Mouse (Mus musculus): ENCODE measurements at regions not wholly inside any gene's neighbourhood (a gene's known extent, or its start where the extent isn't known, plus 50 kb on each side); places are given as distances from the start of the nearest gene placed in this dataset.

DNA sequence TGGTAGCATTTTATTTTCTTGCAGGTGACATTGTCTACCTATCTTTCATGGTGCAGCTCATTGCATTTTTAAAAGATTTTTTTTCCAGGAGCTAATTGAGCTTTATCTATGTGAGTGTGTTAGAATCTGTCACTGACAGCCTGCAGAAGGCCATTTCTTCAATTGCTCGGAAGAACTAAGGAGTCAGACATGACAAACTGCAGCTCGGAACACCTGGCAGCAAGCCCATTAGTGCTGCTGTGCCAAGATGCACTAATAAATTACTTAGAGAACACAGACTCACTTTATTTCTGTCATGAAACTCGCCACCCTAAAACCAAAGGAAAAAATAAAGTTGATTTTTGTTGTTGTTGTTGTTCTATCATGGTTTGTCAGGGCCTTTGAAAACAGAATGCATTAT lies 367.5 kb upstream of the Gm10306 start:
- TF ChIP-seq POLR2A (IDR thresholded peaks at IDR 0.05; ENCODE audit: borderline replicate concordance, extremely low read depth, insufficient read depth, insufficient read length, poor library complexity, severe bottlenecking) (no peak), CTCF (IDR thresholded peaks at IDR 0.05; ENCODE audit: borderline replicate concordance, extremely low read depth, insufficient read depth, insufficient read length) (no peak)
